Mouse (Mus musculus) limb, embryonic 12.5 days (tissue): ENCODE measurements around the gene Ldlrap1. TPM values are rescaled to one million over a fixed set of nuclear protein-coding genes. Genes with fewer than 3 reads are reported as not detected.

Source experiments
- ATAC-seq: fragments of 200-750 bp; cut with Nextera tagmentation; 2 replicates; pipeline ENCODE4 v1.8.0; 2017; ENCODE audit warnings: low read depth, moderate TSS enrichment; ENCODE audit not compliant: insufficient number of reproducible peaks, insufficient read depth, low FRiP score, low TSS enrichment
- H3K27ac ChIP-seq: fragments of 300-500 bp; sonication (generic); 2 replicates; pipeline ENCODE4 v1.5.1; 2016; ENCODE audit warnings: mild to moderate bottlenecking, moderate library complexity
- H3K27me3 ChIP-seq: fragments of 300-500 bp; sonication (generic); 2 replicates; pipeline ENCODE4 v1.6.1; 2016; ENCODE audit warnings: mild to moderate bottlenecking, moderate library complexity
- H3K36me3 ChIP-seq: fragments of 300-500 bp; sonication (generic); 2 replicates; pipeline ENCODE4 v1.6.1; 2016; ENCODE audit warnings: mild to moderate bottlenecking, moderate library complexity
- H3K4me1 ChIP-seq: fragments of 300-500 bp; sonication (generic); replicated peaks from 2 replicates; pipeline ENCODE4 v1.6.1; 2016
- H3K4me2 ChIP-seq: fragments of 300-500 bp; sonication (generic); 2 replicates; pipeline ENCODE4 v1.6.1; 2016; ENCODE audit warnings: mild to moderate bottlenecking, moderate library complexity
- H3K4me3 ChIP-seq: fragments of 300-500 bp; sonication (generic); replicated peaks from 2 replicates; pipeline ENCODE4 v1.5.1; 2016; ENCODE audit warnings: mild to moderate bottlenecking
- H3K9ac ChIP-seq: fragments of 300-500 bp; sonication (generic); replicated peaks from 2 replicates; pipeline ENCODE4 v1.6.1; 2016; ENCODE audit warnings: mild to moderate bottlenecking, moderate library complexity
- H3K9me3 ChIP-seq: fragments of 300-500 bp; sonication (generic); 2 replicates; pipeline ENCODE4 v1.6.1; 2016; ENCODE audit warnings: mild to moderate bottlenecking, moderate library complexity
- whole genome bisulfite sequencing: fragments of 180-500 bp; shearing (Covaris S2); methylation state at CpG from one replicate; pipeline ENCODE4 v1.1.7; 2016; 5-methylcytosine and 5-hydroxymethylcytosine counted together
- polyA plus RNA-seq: library from polyadenylated mRNA; unstranded; fragments of >200 nt; fragmentation: Nextera tagmentation; extraction: Ambion mirVana; gene quantifications from 2 replicates; pipeline ENCODE4 v1.2.1, GENCODE M21; 2016

Gene Ldlrap1
- polyA plus RNA-seq, 1 experiment from 2014 or later, result 23.3 TPM

GRCm38 (mm10) chr4:134750263-134750662 lies 17.6 kb downstream of the Ldlrap1 start:
- Histone ChIP-seq H3K27me3 (no peaks in the 10 kb centered on the region), H3K4me3 (no peak overlapping the region), H3K9me3 (no peaks in the 10 kb centered on the region), H3K9ac (no peak overlapping the region; the same call in 1 of the 2 replicates), H3K4me1 (peaks cover 58% of the 10 kb centered on the region), H3K27ac (peak overlapping the region; percentile 62; the same call in 1 of the 2 replicates), H3K36me3 (peaks cover 48% of the 10 kb centered on the region), H3K4me2 (no peak overlapping the region)
- 59% methylated on average over 5 of the region's 5 CpGs for WGBS
- no peak for ATAC-seq

GRCm38 (mm10) chr4:134749301-134750030 lies 18.4 kb downstream of the Ldlrap1 start:
- no peak overlapping the region for H3K4me2 ChIP-seq
- H3K9ac ChIP-seq, result no peak overlapping the region; the same call in 1 of the 2 replicates
- no peaks in the 10 kb centered on the region for H3K27me3 ChIP-seq
- H3K4me1 ChIP-seq, result peaks cover 50% of the 10 kb centered on the region
- 0 out of 2 replicates have a peak overlapping the region, but pooled peaks have one; percentile 35 for H3K27ac ChIP-seq
- H3K9me3 ChIP-seq, result no peaks in the 10 kb centered on the region
- 69% methylated on average over 21 of the region's 21 CpGs for whole genome bisulfite sequencing
- H3K4me3 ChIP-seq, result no peak overlapping the region
- no peak for ATAC-seq
- peaks cover 49% of the 10 kb centered on the region for H3K36me3 ChIP-seq

- ATAC-seq, result no peak
- Histone ChIP-seq H3K9ac (no peak overlapping the region), H3K4me2 (no peak overlapping the region), H3K9me3 (no peaks in the 10 kb centered on the region), H3K27ac (no peak overlapping the region), H3K4me3 (no peak overlapping the region), H3K27me3 (no peaks in the 10 kb centered on the region), H3K4me1 (peaks cover 33% of the 10 kb centered on the region), H3K36me3 (peaks cover 56% of the 10 kb centered on the region)
- WGBS, result 84% methylated on average over 16 of the region's 16 CpGs
These were observed 21.7 kb downstream of the Ldlrap1 start for GRCm38 (mm10) chr4:134745900-134746661.

- H3K36me3 ChIP-seq, result peaks cover 48% of the 10 kb centered on the region
- H3K4me2 ChIP-seq, result no peak overlapping the region
- no peaks in the 10 kb centered on the region for H3K9me3 ChIP-seq
- no peak for ATAC-seq
- no peak overlapping the region; the same call in 1 of the 2 replicates for H3K9ac ChIP-seq
- H3K4me3 ChIP-seq, result no peak overlapping the region
- no peak overlapping the region for H3K27ac ChIP-seq
- H3K4me1 ChIP-seq, result 0 out of 2 replicates have a peak, but pooled peaks cover 18% of the 10 kb centered on the region
- WGBS, result 79% methylated on average over 16 of the region's 16 CpGs
- no peaks in the 10 kb centered on the region for H3K27me3 ChIP-seq
These were observed 23.8 kb downstream of the Ldlrap1 start for GRCm38 (mm10) chr4:134743881-134744633.

- ATAC-seq, result no peak
- no peak overlapping the region for H3K9ac ChIP-seq
- H3K27ac ChIP-seq, result no peak overlapping the region
- peaks cover 33% of the 10 kb centered on the region for H3K4me1 ChIP-seq
- peaks cover 28% of the 10 kb centered on the region for H3K36me3 ChIP-seq
- H3K4me2 ChIP-seq, result no peak overlapping the region
- H3K4me3 ChIP-seq, result no peak overlapping the region
- H3K9me3 ChIP-seq, result no peaks in the 10 kb centered on the region
- WGBS, result 80% methylated on average over 8 of the region's 8 CpGs
- no peaks in the 10 kb centered on the region for H3K27me3 ChIP-seq
These were observed 25.9 kb downstream of the Ldlrap1 start for GRCm38 (mm10) chr4:134741949-134742348.

- H3K9me3 ChIP-seq, result no peaks in the 10 kb centered on the region
- H3K27me3 ChIP-seq, result no peaks in the 10 kb centered on the region
- H3K4me3 ChIP-seq, result no peak overlapping the region
- H3K4me1 ChIP-seq, result peaks cover 50% of the 10 kb centered on the region
- H3K27ac ChIP-seq, result no peak overlapping the region
- H3K9ac ChIP-seq, result no peak overlapping the region
- 89% methylated on average over 4 of the region's 4 CpGs for WGBS
- H3K36me3 ChIP-seq, result peaks cover 10% of the 10 kb centered on the region; the same call in 1 of the 2 replicates
- no peak overlapping the region for H3K4me2 ChIP-seq
- no peak for ATAC-seq
These were observed 27.6 kb downstream of the Ldlrap1 start for GRCm38 (mm10) chr4:134740186-134740585.

GRCm38 (mm10) chr4:134739530-134739929 lies 28.3 kb downstream of the Ldlrap1 start:
- ATAC-seq, result no peak
- Histone ChIP-seq H3K9ac (no peak overlapping the region), H3K4me1 (peaks cover 56% of the 10 kb centered on the region), H3K9me3 (no peaks in the 10 kb centered on the region), H3K4me3 (no peak overlapping the region), H3K4me2 (no peak overlapping the region), H3K27me3 (no peaks in the 10 kb centered on the region), H3K36me3 (0 out of 2 replicates have a peak, but pooled peaks cover 7% of the 10 kb centered on the region), H3K27ac (no peak overlapping the region)
- WGBS, result 76% methylated on average over 3 of the region's 3 CpGs

- H3K4me2 ChIP-seq, result peak overlapping the region; percentile 26; the same call in 1 of the 2 replicates
- no peak overlapping the region for H3K4me3 ChIP-seq
- no peaks in the 10 kb centered on the region for H3K9me3 ChIP-seq
- peak overlapping the region; percentile 89 for H3K27ac ChIP-seq
- H3K27me3 ChIP-seq, result no peaks in the 10 kb centered on the region
- 45% methylated on average over 14 of the region's 14 CpGs for WGBS
- no peak for ATAC-seq
- peaks cover 69% of the 10 kb centered on the region for H3K4me1 ChIP-seq
- 0 out of 2 replicates have a peak overlapping the region, but pooled peaks have one; percentile 23 for H3K9ac ChIP-seq
- H3K36me3 ChIP-seq, result 0 out of 2 replicates have a peak, but pooled peaks cover 2% of the 10 kb centered on the region
These were observed 30.4 kb downstream of the Ldlrap1 start for GRCm38 (mm10) chr4:134737365-134737910.

- no peaks in the 10 kb centered on the region for H3K27me3 ChIP-seq
These were observed 31.7 kb downstream of the Ldlrap1 start for GRCm38 (mm10) chr4:134736147-134736546.

GRCm38 (mm10) chr4:134734629-134735081 lies 33.2 kb downstream of the Ldlrap1 start:
- H3K9ac ChIP-seq, result no peak overlapping the region
- H3K4me2 ChIP-seq, result no peak overlapping the region

More at GRCm38 (mm10) chr4:134736147-134736546, 31.7 kb downstream of the Ldlrap1 start:
- WGBS, result 14% methylated on average over 7 of the region's 7 CpGs
- Histone ChIP-seq H3K4me1 (peaks cover 64% of the 10 kb centered on the region), H3K36me3 (no peaks in the 10 kb centered on the region), H3K4me2 (no peak overlapping the region), H3K9me3 (no peaks in the 10 kb centered on the region), H3K4me3 (no peak overlapping the region), H3K9ac (peak overlapping the region; percentile 51; the same call in 1 of the 2 replicates), H3K27ac (peak overlapping the region; percentile 89)
- no peak for ATAC-seq

More at GRCm38 (mm10) chr4:134734629-134735081, 33.2 kb downstream of the Ldlrap1 start:
- WGBS, result 46% methylated on average over 9 of the region's 9 CpGs
- Histone ChIP-seq H3K27ac (peak overlapping the region; percentile 89; the same call in 1 of the 2 replicates), H3K9me3 (no peaks in the 10 kb centered on the region), H3K4me3 (no peak overlapping the region), H3K27me3 (0 out of 2 replicates have a peak, but pooled peaks cover under 1% of the 10 kb centered on the region), H3K4me1 (peaks cover 69% of the 10 kb centered on the region), H3K36me3 (no peaks in the 10 kb centered on the region)
- ATAC-seq, result 0 out of 2 replicates have a peak, but pooled peaks have one; percentile 4
